Comparison of ENCODE assay signal across 8 mouse cellular contexts in the genomic region with DNA sequence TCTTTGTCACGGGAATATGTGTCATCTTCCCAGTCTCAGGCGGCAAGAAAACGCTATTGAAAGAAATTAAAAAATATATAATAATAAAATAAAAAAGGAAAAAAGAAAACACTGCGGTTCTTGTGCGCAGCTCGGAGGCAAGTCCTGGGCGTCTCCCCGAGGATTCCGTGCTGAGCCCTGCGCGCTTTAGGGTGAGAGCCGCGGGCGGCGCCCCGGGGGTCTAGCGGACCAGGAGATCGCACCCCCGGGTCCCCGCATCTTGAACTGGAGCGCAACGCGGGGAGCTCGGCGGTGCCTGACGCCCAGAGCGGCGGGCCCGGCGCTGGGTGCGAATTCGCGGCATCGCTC. TPM values are rescaled to one million over a fixed set of nuclear protein-coding genes. Genes with fewer than 3 reads are reported as not detected.
DNase-seq lines count a peak whose midpoint lies in the region; ATAC-seq and TF ChIP-seq lines count a peak whose summit lies in the region.

No protein-coding gene starts in this region.

- peak overlapping the region; percentile 95 for H3K4me2 ChIP-seq in embryonic facial prominence, embryonic 13.5 days
- H3K4me2 ChIP-seq in intestine, embryonic 15.5 days (replicated peaks) = peak overlapping the region; percentile 94
- H3K4me2 ChIP-seq in neural tube, embryonic 12.5 days (replicated peaks) = peak overlapping the region; percentile 95

- under 1% methylated on average over 34 of the region's 34 CpGs for WGBS in embryonic facial prominence, embryonic 13.5 days
- WGBS in intestine, embryonic 15.5 days = under 1% methylated on average over 34 of the region's 34 CpGs
- under 1% methylated on average over 34 of the region's 34 CpGs for WGBS in neural tube, embryonic 12.5 days

- 0 out of 2 replicates have a peak overlapping the region, but pooled peaks have one; percentile 4 for H3K27ac ChIP-seq in left cerebral cortex, adult 2 months
- no peak overlapping the region for H3K27ac ChIP-seq in embryonic facial prominence, embryonic 13.5 days
- no peak overlapping the region for H3K27ac ChIP-seq in intestine, embryonic 15.5 days
- no peak overlapping the region for H3K27ac ChIP-seq in neural tube, embryonic 12.5 days

- ATAC-seq in embryonic facial prominence, embryonic 13.5 days (ENCODE audit: insufficient number of reproducible peaks, insufficient read depth, low FRiP score, low TSS enrichment, low read depth) = no peak; the same call in 1 of the 2 replicates
- ATAC-seq in intestine, embryonic 15.5 days = peak; percentile 42
- ATAC-seq in neural tube, embryonic 12.5 days (ENCODE audit: low FRiP score, low read depth) = no peak
- no peak for ATAC-seq in granulocyte monocyte progenitor cell, adult 5-6 weeks (replicated peaks; ENCODE audit: poor library complexity, severe bottlenecking)

- peak in 1 of 2 experiments; percentile 16 for DNase-seq in left cerebral cortex, adult 2 months (ENCODE audit: extremely low spot score in 1 of 2, low spot score in 2 of 2)
- DNase-seq in left cerebral cortex, postnatal 36 days (ENCODE audit: low spot score in 2 of 2) = no peak
- no peak for DNase-seq in thymus, postnatal 25 days
- no peak for DNase-seq in gastrocnemius, postnatal 10 days

- peaks cover 15% of the 10 kb centered on the region for H3K4me1 ChIP-seq in embryonic facial prominence, embryonic 13.5 days
- peaks cover 13% of the 10 kb centered on the region; the same call in 1 of the 2 replicates for H3K4me1 ChIP-seq in intestine, embryonic 15.5 days (replicated peaks)
- peaks cover 22% of the 10 kb centered on the region for H3K4me1 ChIP-seq in neural tube, embryonic 12.5 days

- H3K9me3 ChIP-seq in embryonic facial prominence, embryonic 13.5 days = no peaks in the 10 kb centered on the region
- no peaks in the 10 kb centered on the region for H3K9me3 ChIP-seq in intestine, embryonic 15.5 days
- no peaks in the 10 kb centered on the region for H3K9me3 ChIP-seq in neural tube, embryonic 12.5 days

- peak overlapping the region; percentile 62 for H3K4me3 ChIP-seq in left cerebral cortex, adult 2 months
- H3K4me3 ChIP-seq in embryonic facial prominence, embryonic 13.5 days = peak overlapping the region; percentile 64
- H3K4me3 ChIP-seq in intestine, embryonic 15.5 days (replicated peaks) = peak overlapping the region; percentile 77
- H3K4me3 ChIP-seq in neural tube, embryonic 12.5 days = peak overlapping the region; percentile 58

- TF ChIP-seq CTCF in left cerebral cortex, adult 2 months (IDR thresholded peaks at IDR 0.05) = no peak

- intact Hi-C loops in left cerebral cortex, adult 2 months (cut with DNase I) = loop anchor here (2.0 kb wide), 1 partner anchor 170 kb away; no protein-coding TSS in a partner anchor
- intact Hi-C loops in left cerebral cortex, postnatal 36 days (cut with DNase I) = loop anchor here (2.0 to 5.0 kb wide), 2 partner anchors 42 to 170 kb away; no protein-coding TSS in a partner anchor

- peak overlapping the region; percentile 85 for H3K9ac ChIP-seq in embryonic facial prominence, embryonic 13.5 days
- peak overlapping the region; percentile 74 for H3K9ac ChIP-seq in intestine, embryonic 15.5 days
- H3K9ac ChIP-seq in neural tube, embryonic 12.5 days = peak overlapping the region; percentile 76

- no peaks in the 10 kb centered on the region for H3K36me3 ChIP-seq in embryonic facial prominence, embryonic 13.5 days
- H3K36me3 ChIP-seq in intestine, embryonic 15.5 days = no peaks in the 10 kb centered on the region
- no peaks in the 10 kb centered on the region for H3K36me3 ChIP-seq in neural tube, embryonic 12.5 days

- H3K27me3 ChIP-seq in embryonic facial prominence, embryonic 13.5 days = peaks cover 51% of the 10 kb centered on the region
- peaks cover 15% of the 10 kb centered on the region for H3K27me3 ChIP-seq in intestine, embryonic 15.5 days (replicated peaks)
- H3K27me3 ChIP-seq in neural tube, embryonic 12.5 days (replicated peaks) = peaks cover 46% of the 10 kb centered on the region

RNA-seq across cellular contexts. Expression of gene Cpne2, which starts 0.3 kb away (rescaled TPM):
- 10 to 100 TPM; 19.9 to 26.1 TPM for total RNA-seq in left cerebral cortex, adult 2 months (2021)
- 10 to 100 TPM; 18.0 to 24.7 TPM for total RNA-seq in left cerebral cortex, postnatal 36 days (2021)
- 12.0 and 12.6 TPM in 2 replicates for polyA plus RNA-seq in embryonic facial prominence, embryonic 13.5 days (2015; fragmentation: Nextera tagmentation; extraction: Ambion mirVana)
- 7.4 and 8.4 TPM in 2 replicates for polyA plus RNA-seq in intestine, embryonic 15.5 days (2015; fragmentation: Nextera tagmentation; extraction: Ambion mirVana)
- 12.6 and 14.4 TPM in 2 replicates for polyA plus RNA-seq in neural tube, embryonic 12.5 days (2016; fragmentation: Nextera tagmentation; extraction: Ambion mirVana)
- total RNA-seq in gastrocnemius, postnatal 10 days (2021) = 10 to 100 TPM; 21.5 to 23.8 TPM
- total RNA-seq in granulocyte monocyte progenitor cell, adult 5-6 weeks (2014; fragmentation: Nextera tagmentation) = 106 and 114 TPM in 2 replicates
- 53.9 and 56.5 TPM in 2 replicates for total RNA-seq in granulocyte monocyte progenitor cell, adult 5-6 weeks (2017)
